Mouse (Mus musculus) 3134 (cell line): ENCODE measurements around the gene Ttc17.

Experiments
- DNase-seq: peaks from one replicate; pipeline ENCODE4 v3.0.0-alpha.2; 2011; ENCODE audit warnings: low spot score; ENCODE audit not compliant: insufficient read length; ENCODE audit errors: extremely low read depth

Ttc17 gene

GRCm38 (mm10) chr2:94301749-94302148, 104.7 kb downstream of the Ttc17 start:
- no peak for DNase-seq

- no peak for DNase-seq
Measured at GRCm38 (mm10) chr2:94297467-94297866, 109.0 kb downstream of the Ttc17 start.

- DNase-seq = peak; percentile 22
Measured at GRCm38 (mm10) chr2:94290483-94290882, 116.0 kb downstream of the Ttc17 start.

- DNase-seq = no peak
Measured at GRCm38 (mm10) chr2:94289659-94290058, 116.8 kb downstream of the Ttc17 start.

- DNase-seq = peak; percentile 52
Measured at GRCm38 (mm10) chr2:94289169-94289568, 117.3 kb downstream of the Ttc17 start.

- peak; percentile 51 for DNase-seq
Measured at GRCm38 (mm10) chr2:94288086-94288485, 118.4 kb downstream of the Ttc17 start.

GRCm38 (mm10) chr2:94287435-94287834, 119.1 kb downstream of the Ttc17 start:
- DNase-seq = peak; percentile 13

GRCm38 (mm10) chr2:94283526-94283925, 123.0 kb downstream of the Ttc17 start:
- no peak for DNase-seq

- DNase-seq = no peak
Measured at GRCm38 (mm10) chr2:94279596-94279995, 126.9 kb downstream of the Ttc17 start.

GRCm38 (mm10) chr2:94276103-94276502, 130.4 kb downstream of the Ttc17 start:
- DNase-seq = no peak

GRCm38 (mm10) chr2:94275658-94276057, 130.8 kb downstream of the Ttc17 start:
- no peak for DNase-seq

- peak; percentile 34 for DNase-seq
Measured at GRCm38 (mm10) chr2:94273154-94274021, 133.1 kb downstream of the Ttc17 start.

- no peak for DNase-seq
Measured at GRCm38 (mm10) chr2:94271176-94271575, 135.3 kb downstream of the Ttc17 start.

GRCm38 (mm10) chr2:94268835-94269234, 137.7 kb downstream of the Ttc17 start:
- DNase-seq = no peak

- DNase-seq = no peak
Measured at GRCm38 (mm10) chr2:94267213-94267850, 139.2 kb downstream of the Ttc17 start.

GRCm38 (mm10) chr2:94266381-94267160, 139.9 kb downstream of the Ttc17 start:
- DNase-seq = no peak

- DNase-seq = no peak
Measured at GRCm38 (mm10) chr2:94265221-94266191, 141.0 kb downstream of the Ttc17 start.

- no peak for DNase-seq
Measured at GRCm38 (mm10) chr2:94264631-94265098, 141.8 kb downstream of the Ttc17 start.

- no peak for DNase-seq
Measured at GRCm38 (mm10) chr2:94264006-94264405, 142.5 kb downstream of the Ttc17 start.

GRCm38 (mm10) chr2:94263530-94263937, 143.0 kb downstream of the Ttc17 start:
- peak; percentile 44 for DNase-seq
